Mouse (Mus musculus) cerebellum, postnatal 14 days (tissue): ENCODE data around the gene Hif3a.

Experiments used
- DNase-seq, 2 experiments: peaks; one replicate each; pipeline ENCODE4 v3.0.0; 2021; ENCODE audit warnings: mixed read lengths in 2 of 2

The Hif3a gene

GRCm38 (mm10) chr7:16990006-16990744, 72.1 kb downstream of the Hif3a start:
- no peak for DNase-seq

DNA sequence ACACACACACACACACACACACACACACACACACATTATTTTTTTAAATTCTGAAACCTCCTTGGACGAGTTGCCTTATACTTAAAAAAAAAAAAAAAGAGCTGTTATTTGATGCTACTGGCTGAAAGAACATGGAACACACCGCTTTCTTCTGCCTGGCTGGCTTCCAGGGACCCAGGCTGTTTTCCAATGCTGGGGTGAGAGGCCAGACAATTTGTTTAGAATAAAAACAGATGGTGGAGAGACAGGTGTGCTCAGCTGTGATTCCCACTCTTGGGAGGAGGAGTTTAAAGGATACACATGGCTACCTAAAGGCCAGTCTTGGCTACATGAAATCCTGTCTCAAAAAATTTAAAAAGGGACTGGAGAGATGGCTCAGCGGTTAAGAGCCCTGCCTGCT, 73.8 kb downstream of the Hif3a start:
- peak in 1 of 2 experiments; percentile 67 for DNase-seq

DNA sequence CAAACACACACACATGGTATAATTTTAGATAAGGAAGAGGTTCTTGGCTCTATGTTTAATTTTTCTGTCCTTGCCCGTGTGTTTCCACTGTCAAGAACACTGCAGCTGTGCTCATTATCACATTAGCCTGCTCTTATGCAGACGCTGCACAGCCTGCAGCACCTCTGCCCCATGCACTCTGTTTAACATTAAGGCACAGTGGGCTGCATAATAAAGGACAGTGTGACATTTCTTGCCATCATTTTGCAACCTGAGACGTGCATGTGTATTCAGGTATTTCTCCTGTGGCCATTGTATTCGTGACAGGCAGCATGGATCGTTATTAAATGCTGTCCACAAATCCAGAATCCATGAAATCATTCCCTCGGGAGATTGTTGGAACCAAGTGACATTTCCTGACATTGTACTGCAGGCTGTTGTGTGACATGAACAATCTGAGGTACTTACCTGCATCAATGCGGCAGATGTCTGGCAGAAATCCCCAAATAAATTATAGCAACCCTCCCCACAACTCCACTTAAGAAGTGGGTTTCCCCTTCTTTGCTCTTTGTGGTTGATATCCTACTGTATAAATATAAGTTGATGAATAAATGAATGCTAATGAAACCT, 74.6 kb downstream of the Hif3a start:
- no peak for DNase-seq

DNA sequence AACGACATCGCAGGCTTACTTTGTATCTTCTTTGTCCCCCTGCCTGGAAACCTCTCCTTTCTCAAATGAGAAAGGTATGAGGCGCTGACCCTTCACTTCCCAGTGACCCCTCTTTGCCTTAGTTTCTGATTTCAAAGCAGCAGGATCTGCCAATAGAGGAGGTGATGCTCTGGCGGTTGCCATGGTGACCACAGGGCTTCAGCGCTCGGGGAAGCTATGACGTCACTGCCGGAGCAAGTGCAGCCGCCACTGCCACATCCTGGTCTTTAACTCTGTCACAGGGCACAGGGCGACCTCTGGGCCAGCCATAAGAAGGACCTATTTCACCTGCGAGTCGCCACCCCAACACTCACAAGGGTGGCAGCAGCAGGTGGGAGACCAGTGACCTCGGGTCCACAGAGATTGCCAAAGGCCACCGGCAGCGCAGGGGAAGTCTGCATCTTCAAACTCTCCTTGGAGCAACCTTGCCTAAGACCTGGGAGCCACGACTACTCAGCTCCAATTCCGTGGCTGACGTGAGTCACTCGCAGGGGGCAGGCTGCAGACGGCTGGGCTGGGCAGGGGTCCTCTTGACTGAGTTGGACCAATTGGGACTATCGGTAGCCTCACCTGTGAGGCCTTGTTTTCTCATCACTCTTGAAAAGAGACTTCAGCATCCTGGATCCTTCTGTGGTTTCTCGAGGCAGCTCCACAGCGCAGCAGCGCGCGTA, 79.2 kb downstream of the Hif3a start, which contains the start of gene Gm42372:
Gene Gm42372, plus strand, starts transcription at position 228 of the 710 bp plus-strand sequence.
- DNase-seq, result peak; percentile 88 to 90
